Mouse (Mus musculus) bone marrow, adult 2 months (tissue): ENCODE results near the gene Cfap45.

Experiments used
- CTCF ChIP-seq: fragments of 200-500 bp; IDR thresholded peaks from 2 replicates; pipeline ENCODE4 v1.5.1; 2011; ENCODE audit warnings: low read length, control low read depth; ENCODE audit not compliant: control insufficient read depth, insufficient read depth
- POLR2A ChIP-seq: fragments of 200-500 bp; IDR thresholded peaks from 2 replicates; pipeline ENCODE4 v1.6.1; 2011; ENCODE audit warnings: low read depth, mild to moderate bottlenecking, control low read depth, low read length, borderline replicate concordance; ENCODE audit not compliant: control insufficient read depth

DNA sequence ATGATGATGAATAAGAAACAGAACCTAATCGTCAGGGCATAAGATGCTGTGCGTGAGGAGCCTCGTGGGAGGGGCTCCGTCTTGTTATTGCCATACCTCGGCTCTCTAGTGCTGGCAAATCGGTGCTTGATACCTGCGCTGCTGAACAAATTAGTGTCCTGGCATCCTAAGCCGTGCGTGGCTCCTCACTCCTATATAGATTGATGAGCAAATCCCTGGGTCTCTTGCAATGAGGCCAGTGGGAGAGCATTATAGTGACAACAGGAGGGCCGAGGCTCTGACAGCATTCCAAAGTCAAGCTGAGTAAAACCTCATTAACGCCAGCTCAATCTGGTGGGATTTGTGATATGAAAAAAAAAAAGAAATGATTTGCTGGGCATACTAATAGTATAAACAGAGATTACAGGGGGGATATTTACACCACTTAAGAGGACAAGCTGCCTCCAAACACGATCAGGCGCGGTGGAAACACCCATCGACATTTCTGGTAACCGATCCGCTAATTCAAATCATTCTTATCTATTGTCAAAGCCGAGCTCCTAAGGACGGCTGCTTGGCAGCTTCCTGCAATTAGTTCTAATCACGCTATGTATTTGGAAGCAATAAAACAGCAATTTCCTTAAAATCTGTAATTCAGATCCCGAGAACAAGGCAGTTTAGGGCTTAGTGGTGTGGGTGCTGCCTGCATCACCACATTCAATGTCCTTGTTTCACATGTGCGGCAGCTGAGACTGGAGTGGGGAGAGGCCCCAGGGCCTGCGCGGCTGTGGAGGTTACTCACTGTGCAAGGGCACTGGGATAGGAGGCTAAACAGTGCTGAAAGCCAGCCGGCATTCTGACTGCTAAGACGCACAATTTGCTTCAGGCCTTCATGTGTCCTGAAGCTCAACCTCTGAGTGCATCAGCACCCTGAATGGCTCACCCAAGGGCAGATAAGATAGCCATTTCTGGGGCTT, 65.3 kb downstream of the Cfap45 start:
- TF ChIP-seq CTCF = no peak
- no peak for TF ChIP-seq POLR2A
